Mouse (Mus musculus) hindbrain, embryonic 12.5 days (tissue): ENCODE measurements around the gene Dbp. TPM values are rescaled to one million over a fixed set of nuclear protein-coding genes. Genes with fewer than 3 reads are reported as not detected.

Experiments used
- ATAC-seq: fragments of 200-750 bp; cut with Nextera tagmentation; 2 replicates; pipeline ENCODE4 v1.8.0; 2017; ENCODE audit warnings: moderate TSS enrichment; ENCODE audit not compliant: low FRiP score
- H3K27ac ChIP-seq: fragments of 300-500 bp; sonication (generic); 2 replicates; pipeline ENCODE4 v1.5.1; 2016; ENCODE audit warnings: mild to moderate bottlenecking
- H3K27me3 ChIP-seq: fragments of 300-500 bp; sonication (generic); 2 replicates; pipeline ENCODE4 v1.6.1; 2016; ENCODE audit warnings: mild to moderate bottlenecking
- H3K36me3 ChIP-seq: fragments of 300-500 bp; sonication (generic); 2 replicates; pipeline ENCODE4 v1.6.1; 2016; ENCODE audit warnings: mild to moderate bottlenecking
- H3K4me1 ChIP-seq: fragments of 300-500 bp; sonication (generic); 2 replicates; pipeline ENCODE4 v1.6.1; 2016
- H3K4me2 ChIP-seq: fragments of 300-500 bp; sonication (generic); replicated peaks from 2 replicates; pipeline ENCODE4 v1.6.1; 2016; ENCODE audit warnings: mild to moderate bottlenecking
- H3K4me3 ChIP-seq: fragments of 300-500 bp; sonication (generic); 2 replicates; pipeline ENCODE4 v1.5.1; 2016; ENCODE audit warnings: mild to moderate bottlenecking
- H3K9ac ChIP-seq: fragments of 300-500 bp; sonication (generic); 2 replicates; pipeline ENCODE4 v1.6.1; 2016; ENCODE audit warnings: mild to moderate bottlenecking, moderate library complexity
- H3K9me3 ChIP-seq: fragments of 300-500 bp; sonication (generic); replicated peaks from 2 replicates; pipeline ENCODE4 v1.6.1; 2016; ENCODE audit warnings: mild to moderate bottlenecking
- WGBS: fragments of 180-500 bp; shearing (Covaris S2); methylation state at CpG from one replicate; pipeline ENCODE4 v1.1.7; 2016; 5-methylcytosine and 5-hydroxymethylcytosine counted together
- polyA plus RNA-seq: library from polyadenylated mRNA; unstranded; fragments of >200 nt; fragmentation: Nextera tagmentation; extraction: Ambion mirVana; gene quantifications from 2 replicates; pipeline ENCODE4 v1.2.1, GENCODE M21; 2016

Gene Dbp
- polyA plus RNA-seq, 1 experiment from 2014 or later = 5.3 TPM

GRCm38 (mm10) chr7:45681046-45681736 is 23.7 kb upstream of the Dbp start:
- H3K4me2 ChIP-seq = no peak overlapping the region

GRCm38 (mm10) chr7:45682144-45683126 is 22.5 kb upstream of the Dbp start:
- Histone ChIP-seq H3K4me3 (no peak overlapping the region), H3K27ac (peak overlapping the region; percentile 68), H3K36me3 (no peaks in the 10 kb centered on the region), H3K9me3 (no peaks in the 10 kb centered on the region), H3K4me2 (peak overlapping the region; percentile 41), H3K27me3 (peaks cover 11% of the 10 kb centered on the region; the same call in 1 of the 2 replicates), H3K4me1 (peaks cover 20% of the 10 kb centered on the region), H3K9ac (peak overlapping the region; percentile 56)
- peak; percentile 75 for ATAC-seq
- WGBS = 33% methylated on average over 14 of the region's 14 CpGs

More at GRCm38 (mm10) chr7:45681046-45681736, 23.7 kb upstream of the Dbp start:
- Histone ChIP-seq H3K27me3 (peaks cover 11% of the 10 kb centered on the region; the same call in 1 of the 2 replicates), H3K9ac (no peak overlapping the region), H3K27ac (no peak overlapping the region), H3K36me3 (no peaks in the 10 kb centered on the region), H3K4me3 (no peak overlapping the region), H3K9me3 (no peaks in the 10 kb centered on the region), H3K4me1 (peaks cover 12% of the 10 kb centered on the region)
- no peak for ATAC-seq
- 81% methylated on average over 8 of the region's 8 CpGs for WGBS

GRCm38 (mm10) chr7:45683396-45684050 is 21.4 kb upstream of the Dbp start, which contains the start of gene Ntn5:
TSS of gene Ntn5 (plus strand) at chr7:45684022.
- H3K4me2 ChIP-seq = no peak within 1 kb of the TSS
- peaks cover 20% of the 10 kb centered on the region for H3K4me1 ChIP-seq
- H3K27ac ChIP-seq = 0 out of 2 replicates have a peak within 1 kb of the TSS, but pooled peaks have one; percentile 68
- 73% methylated on average over 7 of the region's 7 CpGs for WGBS
- H3K9me3 ChIP-seq = no peaks in the 10 kb centered on the region
- no peak for ATAC-seq
- H3K27me3 ChIP-seq = peaks cover 11% of the 10 kb centered on the region; the same call in 1 of the 2 replicates
- H3K4me3 ChIP-seq = no peak within 1 kb of the TSS
- no peak within 1 kb of the TSS for H3K9ac ChIP-seq
- H3K36me3 ChIP-seq = no peaks in the 10 kb centered on the region

- peaks cover 20% of the 10 kb centered on the region for H3K4me1 ChIP-seq
- H3K27me3 ChIP-seq = peaks cover 22% of the 10 kb centered on the region
- no peak overlapping the region for H3K27ac ChIP-seq
- no peak overlapping the region; the same call in 1 of the 2 replicates for H3K9ac ChIP-seq
- no peaks in the 10 kb centered on the region for H3K9me3 ChIP-seq
- H3K4me3 ChIP-seq = no peak overlapping the region
- H3K36me3 ChIP-seq = no peaks in the 10 kb centered on the region
- 52% methylated on average over 10 of the region's 10 CpGs for WGBS
- ATAC-seq = no peak
- no peak overlapping the region for H3K4me2 ChIP-seq
Measured at GRCm38 (mm10) chr7:45685811-45686210, 19.1 kb upstream of the Dbp start.

- Histone ChIP-seq H3K9ac (no peak overlapping the region), H3K4me2 (no peak overlapping the region), H3K4me3 (no peak overlapping the region), H3K27ac (no peak overlapping the region), H3K27me3 (peaks cover 24% of the 10 kb centered on the region), H3K4me1 (peaks cover 20% of the 10 kb centered on the region), H3K9me3 (no peaks in the 10 kb centered on the region), H3K36me3 (no peaks in the 10 kb centered on the region)
- 58% methylated on average over 3 of the region's 3 CpGs for WGBS
- no peak for ATAC-seq
Measured at GRCm38 (mm10) chr7:45686841-45687240, 18.0 kb upstream of the Dbp start.

- H3K4me1 ChIP-seq = peaks cover 12% of the 10 kb centered on the region
- no peak overlapping the region for H3K27ac ChIP-seq
- H3K9ac ChIP-seq = no peak overlapping the region
- H3K9me3 ChIP-seq = no peaks in the 10 kb centered on the region
- ATAC-seq = no peak
- peaks cover 22% of the 10 kb centered on the region for H3K27me3 ChIP-seq
- 69% methylated on average over 6 of the region's 6 CpGs for WGBS
- no peak overlapping the region for H3K4me3 ChIP-seq
- no peaks in the 10 kb centered on the region for H3K36me3 ChIP-seq
- H3K4me2 ChIP-seq = no peak overlapping the region
Measured at GRCm38 (mm10) chr7:45689099-45689498, 15.8 kb upstream of the Dbp start.

GRCm38 (mm10) chr7:45689800-45690199 is 15.1 kb upstream of the Dbp start:
- Histone ChIP-seq H3K27me3 (peaks cover 22% of the 10 kb centered on the region), H3K9me3 (no peaks in the 10 kb centered on the region), H3K4me2 (no peak overlapping the region), H3K4me3 (no peak overlapping the region), H3K36me3 (no peaks in the 10 kb centered on the region), H3K4me1 (peaks cover 12% of the 10 kb centered on the region), H3K27ac (no peak overlapping the region), H3K9ac (no peak overlapping the region)
- ATAC-seq = no peak
- WGBS = 70% methylated on average over 11 of the region's 11 CpGs

- H3K9ac ChIP-seq = no peak overlapping the region
- no peak overlapping the region for H3K4me3 ChIP-seq
- no peak overlapping the region for H3K4me2 ChIP-seq
- H3K27ac ChIP-seq = no peak overlapping the region
- 81% methylated on average over 2 of the region's 2 CpGs for WGBS
- no peak for ATAC-seq
- peaks cover 5% of the 10 kb centered on the region; the same call in 1 of the 2 replicates for H3K4me1 ChIP-seq
- H3K9me3 ChIP-seq = no peaks in the 10 kb centered on the region
- no peaks in the 10 kb centered on the region for H3K36me3 ChIP-seq
- peaks cover 18% of the 10 kb centered on the region for H3K27me3 ChIP-seq
Measured at GRCm38 (mm10) chr7:45692364-45692763, 12.5 kb upstream of the Dbp start.

GRCm38 (mm10) chr7:45693921-45694591 is 10.8 kb upstream of the Dbp start, which contains the start of gene Sec1:
TSS of gene Sec1 (minus strand) at chr7:45694402.
- no peak within 1 kb of the TSS for H3K4me3 ChIP-seq
- no peak for ATAC-seq
- H3K9ac ChIP-seq = no peak within 1 kb of the TSS
- peaks cover 5% of the 10 kb centered on the region; the same call in 1 of the 2 replicates for H3K4me1 ChIP-seq
- peaks cover 27% of the 10 kb centered on the region for H3K27me3 ChIP-seq
- H3K9me3 ChIP-seq = no peaks in the 10 kb centered on the region
- no peak within 1 kb of the TSS; the same call in 1 of the 2 replicates for H3K27ac ChIP-seq
- 89% methylated on average over 50 of the region's 50 CpGs for WGBS
- no peaks in the 10 kb centered on the region for H3K36me3 ChIP-seq
- no peak within 1 kb of the TSS for H3K4me2 ChIP-seq

- peak; percentile 24 for ATAC-seq
Measured at GRCm38 (mm10) chr7:45695098-45695497, 9.8 kb upstream of the Dbp start.

GRCm38 (mm10) chr7:45697894-45698293 is 7.0 kb upstream of the Dbp start:
- no peak for ATAC-seq
- Histone ChIP-seq H3K9ac (no peak overlapping the region), H3K9me3 (no peaks in the 10 kb centered on the region), H3K4me1 (peaks cover 35% of the 10 kb centered on the region), H3K27me3 (peaks cover 29% of the 10 kb centered on the region), H3K36me3 (no peaks in the 10 kb centered on the region), H3K4me3 (no peak overlapping the region), H3K4me2 (no peak overlapping the region), H3K27ac (no peak overlapping the region)
- WGBS = 90% methylated on average over 6 of the region's 7 CpGs

More at GRCm38 (mm10) chr7:45695098-45695497, 9.8 kb upstream of the Dbp start:
- H3K27me3 ChIP-seq = peaks cover 33% of the 10 kb centered on the region
- H3K4me3 ChIP-seq = no peak overlapping the region
- H3K27ac ChIP-seq = no peak overlapping the region
- H3K4me2 ChIP-seq = no peak overlapping the region
- H3K9me3 ChIP-seq = no peaks in the 10 kb centered on the region
- no peak overlapping the region for H3K9ac ChIP-seq
- WGBS = 8% methylated on average over 6 of the region's 6 CpGs
- peaks cover 14% of the 10 kb centered on the region for H3K4me1 ChIP-seq
- no peaks in the 10 kb centered on the region for H3K36me3 ChIP-seq
